Mouse (Mus musculus) embryonic facial prominence, embryonic 10.5 days (tissue): Measurements from ENCODE around the gene Ube2e2. TPM values are rescaled to one million over a fixed set of nuclear protein-coding genes. Genes with fewer than 3 reads are reported as not detected.

Source experiments
- DNase-seq: peaks from one replicate; pipeline ENCODE4 v3.0.0-alpha.2; 2017; ENCODE audit warnings: low spot score
- H3K27ac ChIP-seq: fragments of 300-500 bp; sonication (generic); replicated peaks from 2 replicates; pipeline ENCODE4 v1.5.1; 2016; ENCODE audit warnings: mild to moderate bottlenecking
- H3K27me3 ChIP-seq: fragments of 300-500 bp; sonication (generic); replicated peaks from 2 replicates; pipeline ENCODE4 v1.6.1; 2016; ENCODE audit warnings: low read depth, mild to moderate bottlenecking; ENCODE audit not compliant: poor library complexity, severe bottlenecking
- H3K36me3 ChIP-seq: fragments of 300-500 bp; sonication (generic); replicated peaks from 2 replicates; pipeline ENCODE4 v1.6.1; 2016; ENCODE audit warnings: mild to moderate bottlenecking, moderate library complexity
- H3K4me1 ChIP-seq: fragments of 300-500 bp; sonication (generic); 2 replicates; pipeline ENCODE4 v1.6.1; 2016
- H3K4me3 ChIP-seq: fragments of 300-500 bp; sonication (generic); 2 replicates; pipeline ENCODE4 v1.5.1; 2016; ENCODE audit warnings: mild to moderate bottlenecking, moderate library complexity
- H3K9me3 ChIP-seq: fragments of 300-500 bp; sonication (generic); 2 replicates; pipeline ENCODE4 v1.6.1; 2016; ENCODE audit warnings: mild to moderate bottlenecking
- WGBS: fragments of 180-500 bp; shearing (Covaris S2); methylation state at CpG from one replicate; pipeline ENCODE4 v1.1.7; 2016; 5-methylcytosine and 5-hydroxymethylcytosine counted together
- polyA plus RNA-seq: library from polyadenylated mRNA; unstranded; fragments of >200 nt; fragmentation: Nextera tagmentation; extraction: Ambion mirVana; gene quantifications from 2 replicates; pipeline ENCODE4 v1.2.1, GENCODE M21; 2016

The Ube2e2 gene
- polyA plus RNA-seq, result 45.3 and 48.2 TPM in 2 replicates

GRCm38 (mm10) chr14:18893947-18894445 lies at the start of gene Ube2e2:
Gene Ube2e2, minus strand, starts transcription at chr14:18894267.
- WGBS, result under 1% methylated on average over 19 of the region's 22 CpGs
- Histone ChIP-seq H3K27ac (peak within 1 kb of the TSS; percentile 90), H3K9me3 (no peaks in the 10 kb centered on the region; the same call in 1 of the 2 replicates), H3K4me1 (peaks cover 3% of the 10 kb centered on the region; the same call in 1 of the 2 replicates), H3K27me3 (no peaks in the 10 kb centered on the region), H3K4me3 (peak within 1 kb of the TSS; percentile 74), H3K36me3 (no peaks in the 10 kb centered on the region)
- DNase-seq, result no peak

- no peaks in the 10 kb centered on the region for H3K36me3 ChIP-seq
- no peak for DNase-seq
- H3K27ac ChIP-seq, result no peak overlapping the region
- peaks cover 8% of the 10 kb centered on the region; the same call in 1 of the 2 replicates for H3K9me3 ChIP-seq
- no peaks in the 10 kb centered on the region for H3K4me1 ChIP-seq
- no peaks in the 10 kb centered on the region for H3K27me3 ChIP-seq
- H3K4me3 ChIP-seq, result no peak overlapping the region
Observed at GRCm38 (mm10) chr14:18940068-18940467, 46.0 kb upstream of the Ube2e2 start.

GRCm38 (mm10) chr14:18903553-18903952 lies 9.5 kb upstream of the Ube2e2 start:
- H3K4me3 ChIP-seq, result no peak overlapping the region
- no peaks in the 10 kb centered on the region for H3K27me3 ChIP-seq

GRCm38 (mm10) chr14:18893121-18893946 lies 733 bp downstream of the Ube2e2 start:
- peak overlapping the region; percentile 90 for H3K27ac ChIP-seq
- 2% methylated on average over 110 of the region's 116 CpGs for WGBS

More at GRCm38 (mm10) chr14:18903553-18903952, 9.5 kb upstream of the Ube2e2 start:
- no peak for DNase-seq
- Histone ChIP-seq H3K36me3 (no peaks in the 10 kb centered on the region), H3K4me1 (no peaks in the 10 kb centered on the region), H3K27ac (no peak overlapping the region), H3K9me3 (no peaks in the 10 kb centered on the region)

GRCm38 (mm10) chr14:18889571-18889970 lies 4.5 kb downstream of the Ube2e2 start:
- Histone ChIP-seq H3K27me3 (no peaks in the 10 kb centered on the region), H3K4me1 (peaks cover 3% of the 10 kb centered on the region; the same call in 1 of the 2 replicates), H3K36me3 (no peaks in the 10 kb centered on the region), H3K27ac (no peak overlapping the region), H3K9me3 (no peaks in the 10 kb centered on the region), H3K4me3 (no peak overlapping the region)
- WGBS, result 89% methylated on average over 5 of the region's 5 CpGs
- no peak for DNase-seq

More at GRCm38 (mm10) chr14:18893121-18893946, 733 bp downstream of the Ube2e2 start:
- H3K4me3 ChIP-seq, result peak overlapping the region; percentile 74
- DNase-seq, result peak; percentile 92
- H3K4me1 ChIP-seq, result peaks cover 3% of the 10 kb centered on the region; the same call in 1 of the 2 replicates
- H3K9me3 ChIP-seq, result no peaks in the 10 kb centered on the region; the same call in 1 of the 2 replicates
- no peaks in the 10 kb centered on the region for H3K36me3 ChIP-seq
- H3K27me3 ChIP-seq, result no peaks in the 10 kb centered on the region

GRCm38 (mm10) chr14:18882493-18882892 lies 11.6 kb downstream of the Ube2e2 start:
- H3K36me3 ChIP-seq, result no peaks in the 10 kb centered on the region
- no peaks in the 10 kb centered on the region for H3K4me1 ChIP-seq
- H3K27me3 ChIP-seq, result no peaks in the 10 kb centered on the region
- H3K9me3 ChIP-seq, result no peaks in the 10 kb centered on the region
- no peak for DNase-seq
- H3K4me3 ChIP-seq, result no peak overlapping the region
- H3K27ac ChIP-seq, result no peak overlapping the region
- WGBS, result 85% methylated on average over 1 of the region's 1 CpGs

- Histone ChIP-seq H3K36me3 (no peaks in the 10 kb centered on the region), H3K27ac (no peak overlapping the region), H3K27me3 (no peaks in the 10 kb centered on the region), H3K4me1 (no peaks in the 10 kb centered on the region), H3K9me3 (peaks cover 20% of the 10 kb centered on the region), H3K4me3 (no peak overlapping the region)
- DNase-seq, result no peak
- 82% methylated on average over 1 of the region's 1 CpGs for WGBS
Observed at GRCm38 (mm10) chr14:18870716-18871115, 23.4 kb downstream of the Ube2e2 start.

- WGBS, result 93% methylated on average over 1 of the region's 1 CpGs
- no peaks in the 10 kb centered on the region for H3K27me3 ChIP-seq
- H3K4me1 ChIP-seq, result no peaks in the 10 kb centered on the region
- no peak overlapping the region for H3K27ac ChIP-seq
- no peaks in the 10 kb centered on the region for H3K9me3 ChIP-seq
- H3K4me3 ChIP-seq, result no peak overlapping the region
- H3K36me3 ChIP-seq, result no peaks in the 10 kb centered on the region
- DNase-seq, result no peak
Observed at GRCm38 (mm10) chr14:18828661-18829060, 65.4 kb downstream of the Ube2e2 start.

- H3K27me3 ChIP-seq, result no peaks in the 10 kb centered on the region
- DNase-seq, result no peak
- no peak overlapping the region for H3K27ac ChIP-seq
- H3K36me3 ChIP-seq, result no peaks in the 10 kb centered on the region
- no peak overlapping the region for H3K4me3 ChIP-seq
- no peaks in the 10 kb centered on the region for H3K9me3 ChIP-seq
- no peaks in the 10 kb centered on the region for H3K4me1 ChIP-seq
Observed at GRCm38 (mm10) chr14:18826753-18827152, 67.3 kb downstream of the Ube2e2 start.

GRCm38 (mm10) chr14:18820713-18821112 lies 73.4 kb downstream of the Ube2e2 start:
- Histone ChIP-seq H3K4me3 (no peak overlapping the region), H3K4me1 (no peaks in the 10 kb centered on the region), H3K9me3 (no peaks in the 10 kb centered on the region), H3K36me3 (no peaks in the 10 kb centered on the region), H3K27ac (no peak overlapping the region), H3K27me3 (no peaks in the 10 kb centered on the region)
- DNase-seq, result no peak
- WGBS, result 80% methylated on average over 6 of the region's 6 CpGs

- Histone ChIP-seq H3K27ac (no peak overlapping the region), H3K4me3 (no peak overlapping the region), H3K9me3 (no peaks in the 10 kb centered on the region), H3K4me1 (no peaks in the 10 kb centered on the region), H3K27me3 (no peaks in the 10 kb centered on the region), H3K36me3 (no peaks in the 10 kb centered on the region)
- DNase-seq, result no peak
Observed at GRCm38 (mm10) chr14:18796857-18797256, 97.2 kb downstream of the Ube2e2 start.

- Histone ChIP-seq H3K27ac (no peak overlapping the region), H3K9me3 (no peaks in the 10 kb centered on the region), H3K4me3 (no peak overlapping the region), H3K36me3 (no peaks in the 10 kb centered on the region), H3K4me1 (no peaks in the 10 kb centered on the region), H3K27me3 (no peaks in the 10 kb centered on the region)
- 71% methylated on average over 2 of the region's 2 CpGs for WGBS
- DNase-seq, result no peak
Observed at GRCm38 (mm10) chr14:18795787-18796186, 98.3 kb downstream of the Ube2e2 start.
